ENCODE assay signal across 19 mouse cellular contexts in genomic region chr7:79818321-79818720, GRCm38 (mm10). TPM values are rescaled to one million over a fixed set of nuclear protein-coding genes. Genes with fewer than 3 reads are reported as not detected.
"Had no signal": no experiment of that assay in that cellular context is flagged by ENCODE, and none has a peak within 500 bp of the region (broad histone marks: within the 10 kb centered on the region; RNA-seq: fewer than 3 reads in every experiment).

No protein-coding gene starts in this region.

- H3K9me3 ChIP-seq: liver, embryonic 15.5 days; megakaryocyte, embryonic 14.5 days; neural tube, embryonic 15.5 days had no signal

- H3K4me3 ChIP-seq: liver, embryonic 15.5 days; megakaryocyte, embryonic 14.5 days; myocyte; neural tube, embryonic 15.5 days had no signal

- DNase-seq: kidney, postnatal 14 days; left cerebral cortex, postnatal 4 days; lung, adult 2 months; right cerebral cortex, postnatal 4 days; spleen, adult 18-20 months; thymus, adult 18-20 months; thymus, postnatal 14 days had no signal

- H3K36me3 ChIP-seq: liver, embryonic 15.5 days; neural tube, embryonic 15.5 days had no signal

- H3K27ac ChIP-seq: liver, embryonic 15.5 days; macrophage; neural tube, embryonic 15.5 days had no signal

- H3K9ac ChIP-seq: liver, embryonic 15.5 days; neural tube, embryonic 15.5 days had no signal

- H3K4me2 ChIP-seq: liver, embryonic 11.5 days; liver, embryonic 15.5 days; midbrain, embryonic 11.5 days; neural tube, embryonic 15.5 days had no signal

- ATAC-seq: lung, postnatal 0 days had no signal

RNA-seq across cellular contexts. Expression of gene Mesp2, which starts 7.8 kb away (rescaled TPM):
- polyA plus RNA-seq: liver, embryonic 15.5 days; macrophage; myocyte had no signal

RNA-seq across cellular contexts. Expression of gene Mesp1, which starts 24.7 kb away (rescaled TPM):
- total RNA-seq: layer of hippocampus, adult 8-10 months had no signal
- polyA plus RNA-seq: kidney, embryonic 14.5 days; liver, embryonic 11.5 days; liver, embryonic 15.5 days; macrophage; midbrain, embryonic 11.5 days; myocyte; neural tube, embryonic 11.5 days; neural tube, embryonic 15.5 days; stomach, embryonic 14.5 days had no signal
